Mouse (Mus musculus) heart, postnatal 25 days (tissue): ENCODE data around the gene Rap1gap2. TPM values are rescaled to one million over a fixed set of nuclear protein-coding genes. Genes with fewer than 3 reads are reported as not detected.

Experiments
- DNase-seq: peaks from one replicate; pipeline ENCODE4 v3.0.0; 2022; ENCODE audit warnings: low spot score
- intact Hi-C: fragments of 180-260 bp; cut with DNase I; formaldehyde crosslinking; loops from one replicate; pipeline ENCODE4 v1.15.1; 2025
- total RNA-seq, 2 experiments: library from RNA; stranded (reverse); gene quantifications; 2 replicates each; pipeline ENCODE4 v1.2.3; 2021

The Rap1gap2 gene
- total RNA-seq, 2 experiments from 2014 or later: 85.8 to 86.8 TPM

DNA sequence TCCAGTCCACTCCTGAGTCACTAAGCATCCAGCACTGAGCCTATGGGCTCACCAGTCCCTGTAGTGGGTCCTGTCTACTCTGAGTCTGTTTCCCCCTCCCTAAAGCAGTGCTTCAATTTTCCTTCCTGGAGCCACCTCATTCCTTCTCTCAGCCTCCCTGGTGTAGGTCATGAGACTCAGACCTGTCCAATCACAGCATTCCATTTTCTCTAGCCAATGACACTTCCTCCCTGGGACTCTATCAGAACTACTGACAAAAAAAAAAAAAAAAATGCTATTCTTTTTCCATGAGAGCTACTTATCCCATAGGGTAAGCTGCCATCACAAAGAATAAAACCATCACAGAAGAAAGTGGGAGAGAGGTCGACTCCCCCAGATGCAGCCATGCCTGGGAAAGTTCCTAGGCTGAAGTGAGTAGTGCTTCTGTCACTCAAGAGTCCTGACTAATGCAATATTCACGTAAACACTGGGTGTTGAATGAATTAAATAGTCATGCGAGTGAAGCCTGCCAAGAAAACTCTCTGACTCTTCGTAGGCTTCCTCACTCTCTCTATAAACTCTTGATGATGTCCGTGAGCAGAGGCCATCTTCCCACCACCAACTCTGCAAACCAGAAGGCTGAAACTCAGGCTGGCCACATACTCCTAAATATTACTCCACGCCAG is 127.4 kb downstream of the Rap1gap2 start:
- intact Hi-C loops: loop anchor here (5.0 kb wide), 1 partner anchor 81 kb away; no protein-coding TSS in a partner anchor
- DNase-seq: no peak

DNA sequence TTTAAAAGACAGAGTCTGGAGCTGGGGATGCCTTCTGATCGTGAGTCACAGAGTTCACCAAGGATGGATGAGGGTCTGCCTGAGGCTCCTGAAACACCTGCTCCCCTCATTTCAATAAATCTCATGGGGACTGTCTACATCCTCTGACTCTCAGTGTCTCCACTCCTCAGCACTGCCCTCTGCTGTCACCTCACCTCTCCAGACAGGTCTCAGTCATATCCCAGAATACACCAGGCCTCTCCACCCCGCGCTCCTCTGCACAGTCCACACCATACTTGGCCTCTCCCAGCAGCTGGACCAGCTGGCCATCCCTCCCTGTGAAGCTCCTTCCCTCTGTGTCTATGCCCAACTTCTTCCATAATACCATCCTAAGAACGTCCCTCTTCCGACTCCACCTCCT is 128.9 kb downstream of the Rap1gap2 start:
- intact Hi-C loops: loop anchor here (5.0 kb wide), 1 partner anchor 79 kb away; no protein-coding TSS in a partner anchor
- DNase-seq: no peak

DNA sequence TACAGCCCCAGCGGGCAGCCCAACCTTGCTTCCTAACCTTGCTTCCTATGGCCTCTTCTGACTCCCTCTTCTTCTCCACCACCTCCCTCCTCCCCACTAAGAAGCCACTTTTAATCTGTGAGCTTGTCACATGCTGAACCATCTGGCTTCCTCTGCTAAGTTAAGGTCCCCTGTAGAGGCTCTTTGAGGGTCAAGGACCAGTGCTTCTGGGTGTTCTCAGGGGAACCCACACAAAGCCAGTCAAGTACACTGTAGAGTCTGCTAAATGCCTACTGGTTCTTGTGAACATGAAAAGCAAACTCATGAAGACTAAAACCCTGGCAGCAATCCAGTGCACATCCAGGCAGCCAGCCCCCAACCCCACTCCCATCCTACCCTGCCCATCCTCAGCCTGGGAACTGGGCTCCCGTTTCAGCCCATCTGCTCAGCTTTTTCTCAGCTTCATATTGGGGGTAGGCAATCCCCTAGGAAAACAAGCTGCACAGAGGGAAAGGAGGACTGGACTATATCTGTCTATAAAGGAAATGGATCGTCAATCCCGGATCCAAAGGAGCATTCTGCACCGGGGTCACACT is 130.9 kb downstream of the Rap1gap2 start:
- intact Hi-C loops: loop anchor here (5.0 kb wide), 1 partner anchor 78 kb away; no protein-coding TSS in a partner anchor
- DNase-seq: no peak

DNA sequence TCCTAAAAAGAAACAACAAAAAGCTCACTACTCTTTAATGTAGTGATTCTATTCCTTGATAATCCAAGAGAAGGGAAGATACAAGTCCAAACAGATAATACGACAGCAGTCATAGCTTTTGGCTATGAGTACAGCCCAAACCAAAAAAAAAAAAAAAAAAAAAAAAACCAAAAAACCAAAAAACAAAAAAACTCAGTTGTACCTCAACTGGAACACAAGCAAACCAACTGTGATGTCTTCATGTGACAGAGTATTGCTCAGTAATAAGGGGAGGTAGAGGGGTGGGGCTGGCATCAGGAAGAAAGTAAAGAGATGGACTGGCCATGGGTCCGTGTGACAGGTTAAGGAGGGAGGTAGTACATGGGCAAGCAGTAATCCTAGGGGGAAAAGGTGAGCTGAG is 131.8 kb downstream of the Rap1gap2 start:
- DNase-seq: no peak
- intact Hi-C loops: no loop called here

DNA sequence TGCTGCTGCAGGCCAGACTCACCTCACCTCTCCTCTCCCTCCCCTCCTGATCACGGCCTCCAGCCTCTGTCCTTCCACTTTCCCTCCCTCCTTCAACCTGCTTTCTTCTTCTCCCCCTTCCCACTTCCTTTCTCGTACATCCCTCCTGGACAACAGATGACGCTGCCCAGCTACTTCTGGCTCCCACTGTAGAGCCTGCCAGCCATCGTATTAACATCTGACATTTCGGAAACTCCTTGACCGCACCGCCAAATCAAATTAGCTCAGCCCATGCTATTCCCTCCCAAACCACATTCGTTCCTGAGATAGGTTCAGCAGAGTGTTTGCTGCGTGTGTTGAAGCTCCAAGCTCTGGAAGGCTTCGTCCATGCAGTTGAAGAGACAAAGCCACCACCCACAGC is 138.0 kb downstream of the Rap1gap2 start:
- intact Hi-C loops: no loop called here
- no peak for DNase-seq

DNA sequence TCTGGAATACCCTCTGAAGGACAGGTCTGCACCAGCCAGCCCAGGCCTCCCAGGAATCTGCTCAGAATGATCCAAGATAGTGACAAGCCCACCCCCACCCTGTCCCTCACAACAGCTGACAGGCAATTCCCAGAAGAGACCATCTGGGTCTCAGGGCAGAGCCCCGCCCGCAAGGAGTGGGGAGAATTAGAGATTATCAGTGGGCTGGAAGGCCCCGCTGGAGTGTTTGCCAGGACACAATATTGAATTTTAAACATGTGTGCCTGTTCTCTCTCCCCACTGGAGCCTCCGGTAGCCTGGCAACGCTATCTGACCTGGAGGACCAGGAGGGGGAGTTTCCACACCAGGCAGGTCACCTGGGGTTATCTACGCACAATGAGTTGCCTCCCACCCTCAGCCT is 142.5 kb downstream of the Rap1gap2 start:
- DNase-seq: no peak
- intact Hi-C loops: loop anchor here (5.0 kb wide), 2 partner anchors 54 to 91 kb away; no protein-coding TSS in a partner anchor

DNA sequence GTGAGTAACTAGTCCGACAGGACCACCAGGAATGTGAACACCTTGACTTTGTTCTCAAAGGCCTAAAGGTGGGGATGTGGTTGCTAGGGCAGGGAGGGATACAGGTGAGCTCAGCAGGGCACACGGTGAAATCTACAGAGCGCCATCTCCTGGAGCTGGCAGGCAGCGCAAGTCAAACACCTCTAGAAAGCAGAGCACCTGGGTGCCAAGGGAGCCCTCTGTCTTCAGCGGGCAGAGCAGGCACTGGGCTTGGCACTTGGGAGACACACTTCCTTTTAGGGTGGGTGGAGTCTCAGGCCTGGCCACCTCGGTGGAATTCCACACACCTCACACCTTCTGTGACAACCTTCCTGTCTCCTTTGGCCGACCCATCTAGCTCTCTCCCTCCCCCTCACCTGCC is 145.0 kb downstream of the Rap1gap2 start:
- no peak for DNase-seq
- intact Hi-C loops: loop anchor here (5.0 kb wide), 2 partner anchors 57 to 88 kb away; no protein-coding TSS in a partner anchor

DNA sequence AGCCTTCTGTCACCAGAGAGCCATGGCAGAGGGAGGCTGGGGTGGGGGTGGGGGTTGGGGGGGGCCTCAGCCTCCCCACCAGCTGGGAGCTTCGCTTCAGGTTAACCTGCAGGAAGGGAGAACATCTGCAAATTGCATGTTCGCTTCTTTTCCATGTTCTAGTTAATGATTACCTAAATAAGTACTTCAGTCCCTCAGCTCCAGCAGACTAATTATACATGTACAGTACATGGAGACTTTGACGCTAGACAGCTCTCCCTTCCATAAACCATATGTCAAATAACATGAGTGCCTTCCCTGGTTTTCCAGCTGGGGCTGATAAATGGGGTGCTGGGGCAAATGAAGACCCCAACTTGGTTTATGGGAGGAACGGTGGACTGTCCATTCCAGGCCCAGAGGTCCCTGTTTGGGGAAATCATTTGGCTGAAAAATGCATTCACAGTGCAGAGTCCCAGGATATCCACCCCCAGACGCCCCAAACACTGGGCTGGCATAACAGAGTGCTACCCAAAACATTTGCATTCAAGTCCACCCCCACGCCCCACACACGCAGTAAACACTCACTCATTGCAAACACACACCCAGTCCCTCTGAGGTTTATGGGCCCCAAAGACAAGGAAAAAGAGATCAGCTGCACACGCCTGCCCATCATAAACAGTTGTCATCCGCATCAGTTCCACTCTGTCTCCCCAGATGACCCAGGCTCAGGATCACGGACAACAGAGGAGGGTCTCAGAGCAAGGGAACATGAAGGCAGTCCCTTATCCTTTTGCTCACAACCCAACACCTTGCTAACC is 146.3 kb downstream of the Rap1gap2 start:
- intact Hi-C loops: loop anchor here (5.0 kb wide), 1 partner anchor 52 kb away; no protein-coding TSS in a partner anchor
- no peak for DNase-seq

DNA sequence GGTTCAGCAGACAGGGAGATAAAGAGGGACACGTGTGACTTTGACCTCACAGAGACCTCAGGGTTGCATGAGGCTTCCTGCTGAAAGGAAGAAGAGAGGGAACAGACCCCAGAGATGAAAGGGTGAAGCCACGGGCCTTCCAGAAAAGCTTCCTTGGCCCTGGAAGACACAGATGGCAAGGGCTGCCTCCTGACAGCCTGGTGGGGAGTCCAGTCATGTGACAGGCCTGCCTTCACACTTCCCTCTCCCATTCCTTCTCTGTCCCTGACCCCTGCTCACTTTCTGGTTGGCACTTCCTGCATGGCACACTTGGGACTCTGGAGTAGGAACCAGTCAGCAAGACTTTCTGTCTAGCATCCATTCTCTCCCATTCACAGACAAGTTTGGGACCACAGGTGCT is 148.1 kb downstream of the Rap1gap2 start:
- intact Hi-C loops: loop anchor here (5.0 kb wide), 1 partner anchor 50 kb away; no protein-coding TSS in a partner anchor
- no peak for DNase-seq

DNA sequence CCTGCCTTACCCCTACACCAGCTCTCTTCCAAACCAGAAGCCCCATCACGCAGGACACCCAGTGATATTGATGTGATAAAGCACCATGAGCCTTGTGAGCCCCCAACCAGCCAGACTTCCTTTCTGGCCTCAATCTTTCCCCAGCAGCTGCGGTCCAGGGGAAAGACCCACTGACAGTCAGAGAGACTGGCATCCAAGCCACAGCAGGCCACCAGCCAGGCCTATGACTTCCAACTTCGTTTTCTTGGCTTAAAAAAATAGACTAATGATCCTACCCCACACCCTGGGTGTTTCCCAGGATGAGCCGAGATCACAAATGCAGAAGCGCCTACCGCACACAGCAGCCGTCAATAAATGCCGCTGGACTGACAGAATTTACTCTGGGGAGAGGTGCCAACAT is 151.1 kb downstream of the Rap1gap2 start:
- intact Hi-C loops: loop anchor here (5.0 kb wide), 1 partner anchor 47 kb away; no protein-coding TSS in a partner anchor

DNA sequence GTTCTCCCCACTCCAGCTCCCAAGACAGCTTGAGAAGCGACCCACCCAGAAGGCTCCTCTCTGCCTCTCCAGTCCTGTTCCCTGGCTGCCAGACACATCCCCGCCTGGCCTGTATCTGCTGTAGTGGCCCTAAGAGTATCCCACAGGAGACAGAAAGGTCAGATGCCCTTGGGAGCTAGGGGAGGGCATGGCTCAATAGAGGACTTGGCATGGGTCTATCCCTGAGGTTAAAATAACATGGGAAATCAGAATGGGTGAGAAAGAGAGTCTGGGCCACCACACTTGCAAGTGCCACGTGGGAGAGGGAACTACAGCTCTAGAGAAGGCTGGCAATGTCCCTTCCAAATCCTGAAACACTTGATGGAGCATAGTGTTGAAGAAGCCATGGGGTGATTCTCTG is 152.3 kb downstream of the Rap1gap2 start:
- intact Hi-C loops: no loop called here
- DNase-seq: no peak

More for the DNA sequence above, 151.1 kb downstream of the Rap1gap2 start:
- DNase-seq: no peak

DNA sequence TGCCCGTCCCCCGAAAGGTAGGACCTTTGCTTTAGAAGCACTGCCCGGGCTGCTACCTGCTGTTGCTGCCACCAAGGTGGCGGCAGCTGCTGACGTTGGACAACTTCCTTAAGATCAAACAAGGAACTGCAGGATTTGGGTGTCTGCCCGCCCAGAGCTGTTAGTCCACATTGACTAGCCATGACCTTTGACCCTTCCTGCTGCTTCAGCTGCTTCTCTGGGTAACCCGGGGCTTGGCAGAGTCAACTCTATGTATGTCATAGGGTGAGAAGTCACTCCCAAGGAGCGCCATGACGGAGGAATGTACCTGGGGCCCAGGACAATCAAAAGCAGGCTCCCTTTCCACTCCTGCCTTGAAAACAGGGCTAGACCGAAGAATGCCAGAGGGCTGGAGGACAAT is 153.5 kb downstream of the Rap1gap2 start:
- intact Hi-C loops: no loop called here
- DNase-seq: no peak

DNA sequence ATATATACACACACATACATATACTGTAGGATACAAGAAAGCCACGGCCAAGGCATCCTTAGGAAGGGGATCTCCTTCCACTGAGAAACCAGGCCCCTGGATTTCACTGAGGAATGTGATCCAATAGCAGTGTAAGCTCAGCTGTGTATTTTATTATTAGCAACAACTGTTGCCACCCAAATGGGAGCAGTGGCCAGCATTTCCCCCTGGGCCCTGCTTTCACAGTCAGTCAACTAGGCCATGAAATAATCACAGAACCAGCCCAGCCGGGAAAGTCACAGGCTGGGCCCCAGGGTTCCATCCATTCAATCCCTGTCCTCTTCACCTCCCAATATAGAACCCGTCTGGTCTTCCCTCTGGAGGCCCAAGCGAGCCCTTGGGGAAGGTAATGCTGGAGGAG is 162.2 kb downstream of the Rap1gap2 start:
- intact Hi-C loops: no loop called here
- DNase-seq: no peak

DNA sequence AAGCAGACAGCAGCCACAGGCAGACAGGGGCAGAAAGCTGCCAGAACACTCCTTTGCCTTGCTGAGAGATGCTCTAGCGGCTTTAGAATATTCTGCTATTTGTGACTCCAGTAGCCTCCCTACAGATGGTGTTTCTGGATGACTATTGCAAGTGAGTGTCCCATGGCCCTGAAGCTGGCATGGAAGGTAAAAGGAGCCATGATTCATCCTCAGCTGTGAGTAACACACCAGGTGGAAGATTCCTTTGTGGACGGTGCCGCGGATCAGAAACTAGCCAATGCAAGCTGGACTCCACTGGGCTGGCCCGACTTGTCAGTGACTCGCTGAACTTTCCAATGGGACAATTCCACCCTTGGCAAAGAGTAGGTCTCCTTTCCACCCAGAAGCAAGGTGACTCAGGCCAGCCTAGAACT is 162.7 kb downstream of the Rap1gap2 start:
- intact Hi-C loops: no loop called here
- no peak for DNase-seq

DNA sequence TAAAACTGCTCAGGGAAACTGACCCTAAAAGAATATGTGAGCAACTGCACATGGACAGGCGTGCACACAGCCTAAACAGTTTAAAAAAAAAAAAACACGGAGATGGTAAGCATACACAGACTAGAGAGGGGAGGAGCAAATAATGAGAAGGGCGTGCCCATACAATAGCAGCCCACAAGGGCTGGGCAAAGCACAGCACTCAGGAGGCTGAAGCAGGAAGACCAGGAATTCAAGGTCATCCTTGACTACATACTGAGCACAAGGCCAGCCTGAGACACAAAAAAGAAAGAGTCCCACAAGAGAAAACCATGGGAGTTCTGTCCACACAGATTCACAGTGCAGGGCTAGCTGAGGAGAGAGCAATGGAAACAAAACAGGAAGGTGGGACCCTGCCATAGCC is 165.1 kb downstream of the Rap1gap2 start:
- intact Hi-C loops: no loop called here
- no peak for DNase-seq

DNA sequence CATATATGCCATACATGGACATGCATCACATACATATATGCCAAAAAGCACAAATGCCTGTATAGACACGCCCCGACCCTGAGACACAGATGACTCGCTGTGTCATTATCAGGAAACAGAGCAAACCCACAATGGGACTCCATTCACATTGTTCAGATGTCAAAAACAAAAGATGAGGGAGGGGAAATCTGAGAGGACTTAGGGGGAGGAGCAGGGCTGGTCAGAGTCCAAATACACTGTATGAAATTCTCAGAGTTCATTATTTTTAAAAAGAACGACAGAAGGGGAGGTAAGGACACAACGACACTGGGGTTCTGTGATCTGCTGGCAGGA is 166.8 kb downstream of the Rap1gap2 start:
- intact Hi-C loops: no loop called here
- no peak for DNase-seq

DNA sequence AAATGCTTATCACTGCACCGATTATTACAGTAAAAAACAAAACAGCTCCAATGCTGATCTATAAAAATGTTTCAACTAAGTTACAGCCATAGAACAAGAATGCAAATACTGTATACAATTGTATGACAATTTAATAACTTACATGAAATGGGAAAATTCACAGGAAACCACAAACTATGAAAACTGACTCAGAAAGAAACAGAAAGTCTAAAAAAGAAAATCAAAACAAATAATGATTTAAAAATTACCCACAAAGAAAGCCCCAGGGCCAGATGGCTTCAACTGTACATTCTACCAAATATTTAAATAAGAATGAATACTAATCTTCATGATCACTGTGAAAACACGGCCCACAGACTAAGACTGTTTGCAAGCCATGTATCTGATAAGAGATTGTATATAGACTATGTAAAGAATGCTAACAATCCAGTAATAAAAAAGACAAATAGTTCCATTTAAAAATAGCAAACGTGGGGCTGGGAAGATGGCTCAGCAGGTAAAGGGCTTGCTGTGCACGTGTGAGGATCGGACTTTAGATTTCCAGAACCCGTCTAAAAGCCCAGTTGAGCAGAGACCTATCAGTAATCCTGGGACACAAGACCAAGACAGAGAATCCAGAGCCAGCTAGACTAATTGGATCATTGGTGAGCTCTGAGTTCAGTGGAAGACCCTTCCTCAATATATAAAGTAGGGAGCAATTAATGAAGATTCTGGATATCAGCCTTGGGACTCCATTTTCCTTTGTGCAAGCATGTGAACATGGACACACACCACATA is 167.4 kb downstream of the Rap1gap2 start:
- no peak for DNase-seq
- intact Hi-C loops: no loop called here

DNA sequence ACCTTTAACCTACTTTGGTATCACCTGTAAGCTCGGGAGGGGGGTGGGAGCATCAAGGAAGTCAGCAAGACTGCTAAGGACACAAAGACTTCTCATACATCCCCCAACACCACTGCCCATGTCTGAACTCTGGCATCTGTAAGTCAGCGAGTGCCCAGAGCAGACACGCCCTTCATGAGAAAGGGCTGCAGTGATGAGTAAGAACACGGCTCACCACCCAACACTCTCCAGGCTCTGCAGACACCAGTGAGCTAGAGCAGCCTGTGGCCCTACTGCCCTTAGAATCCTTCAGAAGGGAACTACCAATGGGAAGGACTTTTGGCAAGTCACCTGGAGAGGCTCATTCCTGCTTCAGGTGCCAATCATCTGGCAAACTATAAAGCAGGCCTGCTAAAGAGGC is 168.3 kb downstream of the Rap1gap2 start:
- intact Hi-C loops: no loop called here

DNA sequence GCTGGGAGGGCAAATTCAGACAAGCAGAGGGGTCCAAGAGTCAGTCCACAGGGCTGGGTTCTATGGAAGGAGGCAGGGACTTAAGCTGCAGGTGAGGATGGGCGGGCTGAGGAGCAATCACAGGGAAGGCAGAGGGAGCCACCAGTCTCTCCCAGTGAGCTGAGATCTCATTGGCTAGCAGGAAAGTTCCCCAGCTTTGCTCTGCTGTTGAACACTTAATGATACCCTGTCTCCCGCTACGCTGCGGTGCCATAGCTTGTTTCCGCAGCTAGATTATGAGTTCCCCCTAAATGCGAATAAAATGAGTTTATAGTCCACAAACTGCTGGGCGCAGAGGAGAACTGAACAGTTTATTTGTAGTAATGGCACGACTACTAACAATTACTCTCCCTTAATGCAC is 170.6 kb downstream of the Rap1gap2 start:
- intact Hi-C loops: no loop called here

More for the DNA sequence above, 168.3 kb downstream of the Rap1gap2 start:
- DNase-seq: no peak

DNA sequence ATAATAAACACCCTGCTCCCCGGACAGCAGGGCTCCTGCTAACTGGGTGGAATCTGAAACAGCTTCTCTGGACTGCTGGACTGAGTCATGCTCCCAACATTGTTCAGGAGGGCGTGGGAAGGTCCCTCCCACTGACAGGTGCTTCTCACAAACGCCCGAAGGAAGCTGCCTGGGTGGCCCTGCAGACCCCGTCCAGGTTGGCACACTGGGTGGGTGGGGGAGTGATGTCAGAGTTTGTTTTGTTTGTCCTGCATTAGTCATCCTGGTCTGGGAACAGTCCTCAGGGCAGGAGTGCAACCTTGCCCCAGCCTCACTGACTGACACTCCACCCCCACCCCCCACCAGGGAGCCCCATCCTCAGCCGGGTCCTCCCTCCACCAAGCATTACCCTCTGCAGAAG is 171.5 kb downstream of the Rap1gap2 start:
- DNase-seq: no peak
- intact Hi-C loops: no loop called here

More for the DNA sequence above, 170.6 kb downstream of the Rap1gap2 start:
- no peak for DNase-seq
